Mouse (Mus musculus) liver, postnatal 0 days (tissue): ENCODE data around the gene Ptgds. TPM values are rescaled to one million over a fixed set of nuclear protein-coding genes. Genes with fewer than 3 reads are reported as not detected.

ENCODE experiments used
- ATAC-seq: fragments of 200-750 bp; cut with Nextera tagmentation; 2 replicates; pipeline ENCODE4 v1.8.0; 2017; ENCODE audit warnings: mild to moderate bottlenecking, moderate library complexity
- DNase-seq: peaks from one replicate; pipeline ENCODE4 v3.0.0-alpha.2; 2016
- H3K27ac ChIP-seq: fragments of 300-500 bp; sonication (generic); 2 replicates; pipeline ENCODE4 v1.5.1; 2014; ENCODE audit warnings: antibody characterized with exemption, moderate library complexity, mild to moderate bottlenecking, low read depth
- H3K27me3 ChIP-seq: fragments of 300-500 bp; sonication (generic); 2 replicates; pipeline ENCODE4 v1.6.1; 2014; ENCODE audit warnings: low read length, control low read depth, mixed read lengths; ENCODE audit not compliant: insufficient read depth
- H3K36me3 ChIP-seq: fragments of 300-500 bp; sonication (generic); replicated peaks from 2 replicates; pipeline ENCODE4 v1.6.1; 2014; ENCODE audit warnings: mild to moderate bottlenecking, control low read depth, low read length, moderate library complexity, mixed read lengths; ENCODE audit not compliant: insufficient read depth
- H3K4me1 ChIP-seq: fragments of 300-500 bp; sonication (generic); 2 replicates; pipeline ENCODE4 v1.6.1; 2014; ENCODE audit warnings: antibody characterized with exemption, mild to moderate bottlenecking, control low read depth; ENCODE audit not compliant: insufficient read depth
- H3K4me2 ChIP-seq: fragments of 300-500 bp; sonication (generic); 2 replicates; pipeline ENCODE4 v1.6.1; 2014; ENCODE audit warnings: low read depth, mild to moderate bottlenecking, low read length, moderate library complexity, mixed read lengths
- H3K4me3 ChIP-seq: fragments of 300-500 bp; sonication (generic); 2 replicates; pipeline ENCODE4 v1.5.1; 2014; ENCODE audit warnings: low read depth, low read length
- H3K9ac ChIP-seq: fragments of 300-500 bp; sonication (generic); replicated peaks from 2 replicates; pipeline ENCODE4 v1.6.1; 2014; ENCODE audit warnings: mild to moderate bottlenecking, moderate library complexity
- H3K9me3 ChIP-seq: fragments of 300-500 bp; sonication (generic); 2 replicates; pipeline ENCODE4 v1.6.1; 2016; ENCODE audit warnings: mild to moderate bottlenecking, control low read depth, low read length, mixed read lengths
- CTCF ChIP-seq: sonication (generic); IDR thresholded peaks from 2 replicates; pipeline ENCODE4 v1.5.1; 2016; ENCODE audit warnings: antibody characterized with exemption, low read depth
- EP300 ChIP-seq: IDR thresholded peaks from 2 replicates; pipeline ENCODE4 v1.6.1; 2016; ENCODE audit warnings: antibody characterized with exemption, low read depth, mild to moderate bottlenecking
- WGBS: fragments of 180-500 bp; shearing (Covaris S2); extraction: QIAGEN DNeasy Blood & Tissue Kit; methylation state at CpG from one replicate; pipeline ENCODE4 v1.1.7; 2014; ENCODE audit not compliant: insufficient replicate concordance; 5-methylcytosine and 5-hydroxymethylcytosine counted together
- polyA plus RNA-seq: library from polyadenylated mRNA; unstranded; fragments of >200 nt; fragmentation: Nextera tagmentation; extraction: Ambion mirVana; gene quantifications from 2 replicates; pipeline ENCODE4 v1.2.1, GENCODE M21; 2015

Gene Ptgds
- 0.83 and 1.0 TPM in 2 replicates for polyA plus RNA-seq

- Histone ChIP-seq H3K36me3 (no peaks in the 10 kb centered on the region), H3K4me3 (no peak within 1 kb of the TSS), H3K27ac (no peak within 1 kb of the TSS), H3K4me1 (peaks cover 5% of the 10 kb centered on the region; the same call in 1 of the 2 replicates), H3K9ac (no peak within 1 kb of the TSS), H3K4me2 (no peak within 1 kb of the TSS), H3K27me3 (no peaks in the 10 kb centered on the region), H3K9me3 (no peaks in the 10 kb centered on the region)
- no peak for TF ChIP-seq EP300
- no peak for TF ChIP-seq CTCF
- no peak for ATAC-seq
- WGBS = 67% methylated on average over 6 of the region's 6 CpGs
- DNase-seq = no peak
Measured at GRCm38 (mm10) chr2:25469969-25470368, at the start of gene Ptgds. TSS of gene Ptgds (minus strand) at chr2:25470046.

- Histone ChIP-seq H3K36me3 (peaks cover 5% of the 10 kb centered on the region; the same call in 1 of the 2 replicates), H3K4me2 (no peak overlapping the region), H3K9ac (no peak overlapping the region), H3K27me3 (no peaks in the 10 kb centered on the region), H3K4me1 (no peaks in the 10 kb centered on the region), H3K27ac (no peak overlapping the region), H3K9me3 (no peaks in the 10 kb centered on the region), H3K4me3 (no peak overlapping the region)
- 65% methylated on average over 3 of the region's 3 CpGs for WGBS
- TF ChIP-seq EP300 (no peak), CTCF (peak; percentile 54)
- no peak for DNase-seq
- no peak for ATAC-seq
Measured at GRCm38 (mm10) chr2:25509912-25510311, 40.1 kb upstream of the Ptgds start.

DNA sequence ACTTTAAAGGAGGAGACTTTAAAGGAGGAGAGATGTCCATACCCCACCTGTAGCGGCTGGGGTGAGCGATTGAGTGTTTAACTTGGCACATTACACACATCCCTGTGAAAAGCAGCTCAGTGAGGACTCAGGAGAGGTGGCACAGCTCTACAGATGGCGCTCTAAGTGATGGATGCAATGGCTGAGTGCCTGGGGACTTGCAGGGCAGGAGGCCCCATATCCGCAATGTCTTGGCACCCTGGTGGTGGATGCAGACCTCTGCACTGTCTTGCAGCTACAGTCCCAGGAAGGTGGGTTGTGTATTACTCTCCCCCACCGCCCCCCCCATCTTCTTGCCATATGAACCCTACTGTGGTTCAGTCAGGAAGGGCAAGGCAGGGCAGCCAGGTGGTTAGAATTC is 37.1 kb upstream of the Ptgds start:
- Histone ChIP-seq H3K9me3 (no peaks in the 10 kb centered on the region), H3K27ac (no peak overlapping the region), H3K4me3 (no peak overlapping the region), H3K9ac (no peak overlapping the region), H3K36me3 (peaks cover 16% of the 10 kb centered on the region), H3K27me3 (no peaks in the 10 kb centered on the region), H3K4me1 (peaks cover 4% of the 10 kb centered on the region), H3K4me2 (no peak overlapping the region)
- no peak for DNase-seq
- WGBS = 52% methylated on average over 5 of the region's 5 CpGs
- ATAC-seq = no peak
- TF ChIP-seq EP300 = no peak
- peak; percentile 57 for TF ChIP-seq CTCF

DNA sequence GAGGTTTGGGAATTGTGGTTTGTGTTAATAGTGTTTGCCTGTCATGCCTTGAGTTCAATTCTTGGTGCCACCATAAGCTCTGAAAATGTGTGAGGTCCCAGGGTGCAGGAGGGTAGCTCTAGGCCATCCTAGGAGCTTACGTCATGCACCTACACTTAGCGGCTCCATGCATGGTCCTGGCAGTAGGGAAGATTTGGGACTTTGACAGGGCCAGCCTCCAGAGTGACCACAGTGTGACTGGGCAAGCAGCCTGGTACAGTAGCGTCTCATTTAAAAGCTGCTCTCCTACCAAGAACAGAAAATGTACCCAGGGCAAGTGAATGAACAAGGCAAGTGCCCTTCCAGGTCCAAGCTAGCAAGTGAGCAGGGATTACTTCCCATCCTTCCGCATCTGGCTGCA is 36.0 kb upstream of the Ptgds start:
- Histone ChIP-seq H3K4me2 (no peak overlapping the region), H3K4me3 (no peak overlapping the region), H3K36me3 (peaks cover 16% of the 10 kb centered on the region), H3K4me1 (peaks cover 14% of the 10 kb centered on the region), H3K9ac (no peak overlapping the region), H3K27me3 (no peaks in the 10 kb centered on the region), H3K9me3 (no peaks in the 10 kb centered on the region), H3K27ac (no peak overlapping the region)
- 80% methylated on average over 4 of the region's 4 CpGs for WGBS
- TF ChIP-seq EP300 (no peak), CTCF (no peak)
- DNase-seq = no peak
- ATAC-seq = no peak

DNA sequence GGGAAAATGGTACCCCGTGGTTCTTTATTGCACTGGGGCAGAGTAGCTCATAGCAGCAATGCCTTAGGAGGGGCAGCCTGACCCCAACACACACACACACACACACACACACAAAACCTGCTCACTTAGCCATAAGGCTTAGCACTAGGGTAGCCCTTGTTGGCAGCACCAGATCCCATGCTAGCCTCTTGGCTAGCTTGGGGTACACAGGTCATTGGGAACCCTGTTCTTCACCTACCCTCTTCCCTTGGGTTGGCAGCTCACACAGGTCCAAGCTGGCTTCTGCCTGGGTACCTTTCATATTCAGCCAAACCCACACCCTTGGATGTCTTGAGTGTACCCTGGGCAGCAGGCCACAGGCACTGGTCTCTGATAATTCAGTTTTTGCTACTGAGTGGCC is 35.2 kb upstream of the Ptgds start:
- DNase-seq = no peak
- peaks cover 16% of the 10 kb centered on the region for H3K36me3 ChIP-seq
- ATAC-seq = no peak
- H3K4me3 ChIP-seq = no peak overlapping the region
- peaks cover 19% of the 10 kb centered on the region for H3K4me1 ChIP-seq
- H3K9ac ChIP-seq = no peak overlapping the region
- no peaks in the 10 kb centered on the region for H3K27me3 ChIP-seq
- TF ChIP-seq CTCF = no peak
- no peak for TF ChIP-seq EP300
- 82% methylated on average over 1 of the region's 1 CpGs for WGBS
- no peak overlapping the region for H3K4me2 ChIP-seq
- H3K27ac ChIP-seq = no peak overlapping the region
- H3K9me3 ChIP-seq = no peaks in the 10 kb centered on the region

GRCm38 (mm10) chr2:25504538-25504937 is 34.7 kb upstream of the Ptgds start:
- TF ChIP-seq CTCF (no peak), EP300 (no peak)
- no peak overlapping the region for H3K27ac ChIP-seq
- H3K4me2 ChIP-seq = no peak overlapping the region
- 70% methylated on average over 19 of the region's 19 CpGs for WGBS
- H3K4me1 ChIP-seq = peaks cover 22% of the 10 kb centered on the region
- ATAC-seq (no peak), DNase-seq (no peak)
- H3K9me3 ChIP-seq = no peaks in the 10 kb centered on the region
- H3K36me3 ChIP-seq = peaks cover 16% of the 10 kb centered on the region
- no peaks in the 10 kb centered on the region for H3K27me3 ChIP-seq
- H3K4me3 ChIP-seq = no peak overlapping the region
- no peak overlapping the region for H3K9ac ChIP-seq

DNA sequence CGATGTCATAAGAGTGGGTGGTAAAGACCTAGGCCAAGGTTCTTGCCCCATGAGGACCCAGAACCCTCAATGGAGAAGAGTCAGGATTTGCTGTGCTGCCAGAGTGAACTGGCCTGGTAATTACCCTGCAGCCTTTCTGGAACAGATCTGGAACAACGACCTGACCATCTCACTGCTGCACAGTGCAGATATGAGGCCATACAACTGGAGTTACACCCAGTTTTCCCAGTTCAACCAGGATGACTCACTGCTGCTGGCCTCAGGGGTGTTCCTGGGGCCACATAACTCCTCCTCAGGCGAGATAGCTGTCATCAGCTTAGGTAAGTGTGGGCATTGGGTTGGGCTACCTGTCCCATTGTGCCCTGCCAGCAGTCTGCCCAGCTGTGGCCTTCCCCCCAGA is 32.9 kb upstream of the Ptgds start:
- peaks cover 22% of the 10 kb centered on the region for H3K4me1 ChIP-seq
- H3K4me3 ChIP-seq = no peak overlapping the region
- WGBS = 64% methylated on average over 3 of the region's 3 CpGs
- no peak for DNase-seq
- no peak overlapping the region for H3K9ac ChIP-seq
- ATAC-seq = peak; percentile 44
- no peaks in the 10 kb centered on the region for H3K9me3 ChIP-seq
- no peaks in the 10 kb centered on the region for H3K27me3 ChIP-seq
- H3K4me2 ChIP-seq = 0 out of 2 replicates have a peak overlapping the region, but pooled peaks have one; percentile 95
- H3K36me3 ChIP-seq = peaks cover 16% of the 10 kb centered on the region
- TF ChIP-seq EP300 = no peak
- TF ChIP-seq CTCF = no peak
- no peak overlapping the region for H3K27ac ChIP-seq
